Mouse (Mus musculus): ENCODE data around the gene Ifi203.
"Not testable (repeated sequence)": the region's sequence is repeated elsewhere in the genome, so short reads cannot be mapped to it uniquely, and the experiment has no call there.

The Ifi203 gene

DNA sequence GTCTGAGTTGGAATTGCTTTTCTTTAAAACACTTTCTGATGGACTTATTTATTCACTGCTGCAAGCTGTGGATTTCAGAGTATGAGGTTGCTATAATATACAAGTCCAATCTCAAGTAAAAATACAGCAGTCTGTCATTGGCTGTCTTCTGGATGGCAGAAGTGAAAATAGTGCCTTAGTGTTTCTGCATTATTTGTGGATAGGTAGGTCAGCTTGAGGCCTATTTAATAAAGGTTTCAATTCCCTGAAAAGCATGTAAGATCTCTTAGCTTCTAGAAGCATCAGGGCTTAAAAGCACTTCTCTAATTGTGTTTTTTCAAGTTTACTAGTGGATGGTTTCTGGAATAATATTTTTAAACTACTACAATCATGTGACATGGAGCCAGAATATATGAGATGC is 52.7 kb downstream of the Ifi203 start:
- not testable (repeated sequence) for DNase-seq (ENCODE audit: low read depth, low spot score)

DNA sequence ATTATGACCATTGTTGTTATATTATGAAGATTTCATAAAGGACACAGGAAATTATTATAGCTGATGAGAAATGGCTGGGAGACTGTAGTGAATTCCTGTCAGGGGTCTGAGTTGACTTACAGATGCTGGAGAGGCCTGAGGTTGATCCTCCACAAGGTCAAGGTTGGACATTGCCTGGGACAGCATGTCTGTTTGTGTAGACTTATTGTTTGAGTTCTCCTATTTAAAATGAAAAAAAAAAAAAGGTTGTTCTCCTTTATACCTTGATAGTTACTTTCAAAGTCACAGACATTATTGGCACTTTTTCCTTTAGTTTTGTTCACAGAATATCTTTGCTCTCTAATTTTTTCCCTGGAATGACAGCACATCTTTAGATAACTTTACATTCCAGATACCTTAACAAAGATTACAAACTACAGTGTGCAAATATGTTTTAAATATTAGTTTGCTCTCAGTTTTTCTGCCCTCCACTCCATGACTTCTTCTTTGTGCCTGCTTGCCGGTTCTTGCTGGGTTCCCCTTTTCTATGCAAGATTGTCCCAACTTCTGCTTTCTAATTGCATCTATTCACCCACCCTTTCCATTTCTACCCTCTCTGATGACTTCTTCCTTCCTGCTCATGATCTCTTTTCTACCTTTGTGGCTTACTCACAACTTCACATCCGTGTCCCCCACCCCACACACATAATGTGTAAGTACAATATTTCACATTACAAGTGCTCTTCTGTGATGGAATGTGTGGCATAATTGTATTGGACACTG is 55.3 kb downstream of the Ifi203 start:
- not testable (repeated sequence) for DNase-seq (ENCODE audit: low read depth, low spot score)

DNA sequence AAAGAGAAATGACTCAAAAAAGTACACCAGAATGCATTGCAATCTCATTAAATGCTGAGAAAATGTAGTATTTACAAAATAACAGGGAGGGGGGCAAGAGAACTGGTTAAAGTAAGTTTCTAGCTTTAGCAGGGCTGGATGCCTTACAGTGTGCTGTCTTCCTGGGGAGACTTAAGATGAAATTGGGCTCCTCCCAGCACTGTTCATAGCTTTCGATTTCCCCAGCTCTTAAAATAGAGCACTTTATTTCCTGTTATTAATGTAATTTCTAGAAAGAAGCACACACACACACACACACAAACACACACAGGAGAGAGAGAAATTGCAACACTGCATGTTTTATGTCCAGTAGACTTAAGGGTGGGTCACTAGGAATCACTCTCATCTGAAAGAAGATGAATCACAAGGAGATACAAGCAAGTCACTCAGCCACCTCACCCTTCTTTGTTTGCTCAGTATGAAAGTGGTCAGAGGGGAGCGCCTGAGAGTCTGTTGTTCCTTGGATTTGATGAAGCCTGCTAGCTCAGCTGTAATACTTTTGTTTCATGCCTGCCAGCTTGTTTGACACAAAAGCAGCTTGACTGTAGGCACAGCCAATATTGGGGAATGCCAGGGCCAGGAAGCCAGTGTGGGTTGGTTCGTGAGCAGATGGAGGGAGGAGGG is 62.3 kb downstream of the Ifi203 start:
- DNase-seq (ENCODE audit: low read depth, low spot score): peak; percentile 62

DNA sequence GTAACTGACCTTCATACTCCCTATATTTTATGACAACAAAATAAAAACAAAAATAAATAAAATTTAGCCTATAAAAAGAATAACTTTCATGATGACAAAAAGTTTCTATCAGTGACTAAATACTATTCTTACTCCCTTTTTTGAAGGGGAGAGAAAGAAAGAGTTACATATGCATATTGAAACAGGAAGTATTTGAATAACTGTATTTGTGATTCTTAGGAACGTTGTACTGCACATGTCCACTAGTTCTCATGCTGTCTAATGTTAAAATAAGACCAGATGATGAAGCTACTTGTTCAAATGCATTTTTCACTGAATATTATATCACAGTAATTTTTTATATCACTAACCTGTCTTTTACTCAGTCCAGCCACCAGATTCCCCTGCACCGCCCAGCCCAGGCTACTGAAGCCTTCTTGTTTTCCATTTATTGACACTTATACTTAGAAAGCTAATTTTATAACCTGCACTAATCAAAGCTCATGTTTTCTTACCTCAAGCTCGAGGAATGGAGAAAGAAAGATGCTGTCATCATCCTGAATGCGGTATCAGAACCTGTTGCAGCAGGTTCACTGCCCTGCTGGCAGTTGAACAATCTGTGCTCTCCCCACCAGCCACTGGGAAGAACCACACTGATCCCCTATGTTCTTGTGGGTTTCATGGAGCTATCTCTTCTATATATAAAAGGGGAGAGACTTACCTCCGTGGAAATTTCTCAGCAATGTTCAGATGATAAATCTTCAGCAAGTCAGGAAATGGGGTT is 63.1 kb downstream of the Ifi203 start:
- DNase-seq (ENCODE audit: low read depth, low spot score): not testable (repeated sequence)

DNA sequence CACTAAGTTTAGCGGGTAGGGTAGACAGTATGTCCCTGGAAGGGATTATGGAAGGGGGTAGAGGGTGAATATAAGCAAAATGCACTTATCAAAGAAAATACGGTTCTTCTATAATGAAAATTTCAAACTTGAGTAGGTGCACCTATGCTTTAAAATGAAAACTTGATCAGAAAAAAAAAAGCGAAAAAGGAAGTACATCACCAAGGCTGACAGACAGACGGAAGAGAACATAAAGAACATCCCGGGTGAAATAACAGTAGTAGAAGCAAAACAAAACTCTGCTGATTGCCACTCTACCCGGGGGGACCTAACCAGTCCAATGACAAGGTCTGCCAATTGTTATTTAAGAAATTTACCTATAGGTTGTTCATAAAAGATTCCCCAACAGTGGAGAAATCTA is 64.2 kb downstream of the Ifi203 start:
- DNase-seq (ENCODE audit: low read depth, low spot score): not testable (repeated sequence)

DNA sequence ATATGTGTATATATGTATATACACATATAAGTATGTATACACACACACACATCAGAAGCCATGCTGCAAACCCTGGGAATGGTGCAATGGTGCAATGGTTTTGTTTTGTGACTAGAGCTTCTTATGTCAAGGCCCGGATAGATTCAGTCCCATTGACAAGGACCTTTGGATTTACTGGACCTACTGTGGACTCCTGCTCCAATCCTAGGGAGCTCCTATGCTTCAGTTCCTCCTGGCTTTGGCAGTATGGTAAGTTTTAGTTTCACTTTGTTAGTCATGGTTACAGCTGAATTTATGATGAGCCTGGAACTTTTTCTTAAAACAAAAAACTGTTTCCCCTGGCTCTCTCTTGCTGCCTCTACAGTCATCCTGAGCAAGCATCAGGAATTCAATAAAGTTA is 65.3 kb downstream of the Ifi203 start:
- not testable (repeated sequence) for DNase-seq (ENCODE audit: low read depth, low spot score)
